Mouse (Mus musculus): ENCODE measurements around the gene Rassf8. TPM values are rescaled to one million over a fixed set of nuclear protein-coding genes. Genes with fewer than 3 reads are reported as not detected.

The Rassf8 gene
- polyA plus RNA-seq, 1 experiment from 2014 or later: 4.3 TPM

GRCm38 (mm10) chr6:145860350-145860749 is 113.8 kb downstream of the Rassf8 start:
- Histone ChIP-seq H3K4me3 (no peak overlapping the region), H3K9me3 (no peaks in the 10 kb centered on the region), H3K4me2 (no peak overlapping the region), H3K27ac (no peak overlapping the region), H3K27me3 (peaks cover 61% of the 10 kb centered on the region), H3K4me1 (replicated peaks) (peaks cover 37% of the 10 kb centered on the region), H3K9ac (no peak overlapping the region), H3K36me3 (no peaks in the 10 kb centered on the region)
- WGBS: 61% methylated on average over 2 of the region's 2 CpGs
- ATAC-seq (ENCODE audit: low FRiP score): no peak

DNA sequence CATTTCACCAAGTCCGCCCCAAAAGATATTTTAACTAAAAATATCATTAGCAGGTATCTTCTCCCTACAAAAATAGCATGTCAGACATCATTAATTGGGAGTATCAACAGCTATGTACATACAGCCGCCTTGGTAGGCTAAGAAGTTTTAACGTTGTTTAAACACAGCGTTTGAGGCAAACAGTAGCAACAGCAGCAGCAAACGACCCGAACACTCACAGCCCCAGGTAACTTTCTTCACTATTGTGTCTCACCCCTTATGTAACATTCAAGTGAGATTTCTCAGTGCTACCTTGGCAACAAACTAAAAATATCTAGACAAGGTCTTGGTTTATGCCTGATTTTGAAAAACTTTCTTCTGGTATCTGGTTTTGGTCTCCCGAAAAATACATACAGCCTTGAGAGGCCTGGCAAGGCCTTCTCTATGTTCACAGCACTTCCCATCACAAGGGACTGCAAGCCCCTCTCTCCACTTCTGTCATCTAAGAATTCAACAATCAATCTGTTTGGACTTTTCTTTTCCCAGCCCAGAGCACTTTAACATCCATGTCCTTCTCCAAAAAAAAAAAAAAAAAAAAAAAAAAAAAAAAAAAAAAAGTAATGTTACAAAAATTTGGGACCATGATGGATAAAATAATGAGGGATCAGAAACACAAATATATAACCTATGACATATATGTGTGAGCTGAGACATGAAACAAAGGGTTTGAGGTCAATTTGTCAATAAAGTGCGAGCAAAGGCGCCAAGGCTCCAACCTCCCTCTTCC is 115.1 kb downstream of the Rassf8 start:
- Histone ChIP-seq H3K27ac (no peak overlapping the region), H3K4me3 (peak overlapping the region; percentile 68), H3K4me2 (peak overlapping the region; percentile 99), H3K9me3 (no peaks in the 10 kb centered on the region), H3K9ac (no peak overlapping the region), H3K4me1 (replicated peaks) (peaks cover 41% of the 10 kb centered on the region), H3K36me3 (no peaks in the 10 kb centered on the region), H3K27me3 (peaks cover 63% of the 10 kb centered on the region)
- WGBS: 74% methylated on average over 9 of the region's 9 CpGs
- ATAC-seq (ENCODE audit: low FRiP score): no peak

GRCm38 (mm10) chr6:145862321-145862720 is 115.8 kb downstream of the Rassf8 start:
- no peak for ATAC-seq (ENCODE audit: low FRiP score)
- Histone ChIP-seq H3K9me3 (no peaks in the 10 kb centered on the region), H3K9ac (peak overlapping the region; percentile 81), H3K27ac (no peak overlapping the region), H3K4me3 (peak overlapping the region; percentile 68), H3K36me3 (no peaks in the 10 kb centered on the region), H3K27me3 (peaks cover 65% of the 10 kb centered on the region), H3K4me2 (peak overlapping the region; percentile 99), H3K4me1 (replicated peaks) (peaks cover 47% of the 10 kb centered on the region)
- WGBS: 20% methylated on average over 4 of the region's 4 CpGs

DNA sequence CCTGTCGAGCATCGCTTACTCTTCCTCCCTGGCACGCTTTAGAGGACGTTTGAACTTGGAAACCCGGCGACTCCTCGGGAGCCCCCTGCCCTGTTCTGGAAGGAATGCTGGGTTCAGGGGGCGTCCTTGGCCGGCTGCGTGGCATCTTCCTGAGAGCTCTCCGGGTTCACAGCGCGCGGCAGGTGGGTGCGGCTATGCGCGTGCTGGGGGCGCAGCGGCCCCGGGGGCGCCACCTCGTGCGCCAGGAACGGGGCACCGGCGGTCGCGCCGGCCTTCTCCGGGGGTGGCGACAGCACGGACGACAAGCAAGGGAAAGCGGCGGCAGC is 116.2 kb downstream of the Rassf8 start:
- H3K4me1 ChIP-seq (replicated peaks): peaks cover 47% of the 10 kb centered on the region
- peaks cover 65% of the 10 kb centered on the region for H3K27me3 ChIP-seq
- peak overlapping the region; percentile 58; the same call in 1 of the 2 replicates for H3K27ac ChIP-seq
- 1% methylated on average over 35 of the region's 35 CpGs for WGBS
- no peak for ATAC-seq (ENCODE audit: low FRiP score)
- peak overlapping the region; percentile 68 for H3K4me3 ChIP-seq
- H3K9me3 ChIP-seq: no peaks in the 10 kb centered on the region
- peak overlapping the region; percentile 99 for H3K4me2 ChIP-seq
- no peaks in the 10 kb centered on the region for H3K36me3 ChIP-seq
- peak overlapping the region; percentile 81 for H3K9ac ChIP-seq

- H3K27me3 ChIP-seq: peaks cover 70% of the 10 kb centered on the region
- peak overlapping the region; percentile 58; the same call in 1 of the 2 replicates for H3K27ac ChIP-seq
- peak; percentile 46 for ATAC-seq (ENCODE audit: low FRiP score)
- H3K9me3 ChIP-seq: no peaks in the 10 kb centered on the region
- H3K9ac ChIP-seq: peak overlapping the region; percentile 81
- peak overlapping the region; percentile 68 for H3K4me3 ChIP-seq
- H3K4me2 ChIP-seq: peak overlapping the region; percentile 99
- under 1% methylated on average over 101 of the region's 105 CpGs for WGBS
- H3K36me3 ChIP-seq: no peaks in the 10 kb centered on the region
- peaks cover 47% of the 10 kb centered on the region for H3K4me1 ChIP-seq (replicated peaks)
Measured at GRCm38 (mm10) chr6:145863065-145863971, 116.8 kb downstream of the Rassf8 start.

- H3K9me3 ChIP-seq: no peaks in the 10 kb centered on the region
- ATAC-seq (ENCODE audit: low FRiP score): no peak
- peak overlapping the region; percentile 81; the same call in 1 of the 2 replicates for H3K9ac ChIP-seq
- peak overlapping the region; percentile 99 for H3K4me2 ChIP-seq
- WGBS: 2% methylated on average over 8 of the region's 8 CpGs
- no peak overlapping the region for H3K27ac ChIP-seq
- H3K27me3 ChIP-seq: peaks cover 76% of the 10 kb centered on the region
- H3K4me3 ChIP-seq: peak overlapping the region; percentile 68
- no peaks in the 10 kb centered on the region for H3K36me3 ChIP-seq
- peaks cover 47% of the 10 kb centered on the region for H3K4me1 ChIP-seq (replicated peaks)
Measured at GRCm38 (mm10) chr6:145864171-145864570, 117.6 kb downstream of the Rassf8 start.

DNA sequence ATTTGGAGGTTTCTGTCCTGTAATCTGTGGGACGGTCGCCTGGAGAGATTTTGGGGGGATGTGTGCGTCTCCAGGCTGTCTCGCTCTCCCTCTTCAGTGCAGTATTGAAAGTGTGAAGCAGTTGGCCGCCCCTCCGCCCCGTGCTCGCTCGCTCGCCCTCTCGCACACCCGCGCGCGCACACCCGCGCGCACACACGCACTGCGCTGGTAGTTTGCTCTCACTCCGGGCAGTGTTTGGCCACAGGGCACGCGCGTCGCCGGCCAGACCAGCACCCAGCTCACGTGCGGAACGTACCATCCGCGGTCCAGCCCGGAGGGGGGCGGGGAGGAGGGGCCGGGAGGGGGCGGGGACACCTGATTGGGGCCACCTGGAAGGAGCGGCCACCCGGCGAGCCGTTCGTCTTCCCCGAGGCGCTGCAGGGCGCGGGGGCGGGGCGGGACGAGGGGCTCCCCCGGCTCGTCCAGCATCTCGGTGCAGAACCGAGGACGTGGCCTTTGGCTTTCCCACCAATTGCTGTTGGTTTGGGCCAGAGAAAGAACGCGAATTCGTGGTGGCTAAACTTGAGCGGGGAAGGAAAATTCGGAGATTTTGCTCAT is 118.8 kb downstream of the Rassf8 start, which contains the start of gene Bhlhe41:
Gene Bhlhe41 (minus strand): TSS at position 270 of the 597 bp plus-strand sequence.
- peak within 1 kb of the TSS; percentile 76 for H3K9ac ChIP-seq
- H3K4me3 ChIP-seq: peak within 1 kb of the TSS; percentile 68
- peaks cover 47% of the 10 kb centered on the region for H3K4me1 ChIP-seq (replicated peaks)
- peak within 1 kb of the TSS; percentile 44 for H3K27ac ChIP-seq
- H3K9me3 ChIP-seq: no peaks in the 10 kb centered on the region
- H3K4me2 ChIP-seq: peak within 1 kb of the TSS; percentile 99
- WGBS: 1% methylated on average over 49 of the region's 57 CpGs
- peaks cover 76% of the 10 kb centered on the region for H3K27me3 ChIP-seq
- peak; percentile 49 for ATAC-seq (ENCODE audit: low FRiP score)
- no peaks in the 10 kb centered on the region for H3K36me3 ChIP-seq

DNA sequence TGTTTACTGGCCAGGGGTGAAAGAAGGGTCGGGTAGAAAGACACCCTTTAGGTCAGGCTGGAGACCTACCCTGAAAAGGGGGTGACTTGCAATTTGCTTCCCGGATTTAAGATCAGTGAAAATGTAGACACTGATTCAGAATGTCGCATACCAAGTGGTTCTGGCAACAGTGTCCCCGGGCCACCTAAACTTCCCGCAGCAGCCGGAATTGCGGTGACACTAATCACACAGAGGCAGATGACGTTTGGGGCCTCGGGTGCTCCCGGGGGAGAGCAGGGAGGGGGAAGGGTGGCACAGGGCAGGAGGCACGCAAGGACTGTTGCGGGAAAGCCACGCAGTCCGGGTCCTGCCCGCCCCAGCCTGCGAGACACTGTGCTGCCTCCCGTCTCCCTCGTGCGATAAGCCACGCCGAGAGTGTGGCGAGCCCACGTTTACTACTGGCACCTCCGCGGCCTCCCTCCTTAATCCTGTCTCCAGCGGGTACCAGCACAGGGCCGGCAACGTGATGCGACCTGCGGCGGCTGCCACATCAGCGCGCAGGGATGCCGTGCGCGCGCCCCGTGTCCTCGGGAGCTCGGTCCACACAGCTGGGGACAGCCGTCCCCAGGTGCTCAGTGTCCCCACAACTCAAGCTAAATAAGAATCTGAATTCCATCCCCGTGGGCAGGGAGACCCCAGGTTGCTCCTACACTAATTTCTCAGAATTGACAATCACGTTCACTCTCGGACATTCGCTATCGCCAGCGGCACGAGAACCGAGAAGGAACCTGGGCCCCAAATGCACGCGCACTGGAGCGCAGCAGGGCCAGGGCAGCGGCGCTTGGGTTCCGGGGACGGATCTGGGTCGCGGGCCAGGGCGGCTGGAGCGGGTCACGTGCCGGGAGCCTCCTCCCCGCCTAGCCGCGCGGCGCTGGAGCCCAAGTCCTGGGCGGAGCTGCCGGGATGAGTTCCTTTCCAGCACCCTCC is 119.6 kb downstream of the Rassf8 start:
- H3K9ac ChIP-seq: peak overlapping the region; percentile 76
- H3K4me3 ChIP-seq: peak overlapping the region; percentile 68
- H3K27me3 ChIP-seq: peaks cover 70% of the 10 kb centered on the region
- H3K4me1 ChIP-seq (replicated peaks): peaks cover 47% of the 10 kb centered on the region
- H3K36me3 ChIP-seq: no peaks in the 10 kb centered on the region
- no peaks in the 10 kb centered on the region for H3K9me3 ChIP-seq
- under 1% methylated on average over 69 of the region's 69 CpGs for WGBS
- peak overlapping the region; percentile 44 for H3K27ac ChIP-seq
- peak; percentile 58 for ATAC-seq (ENCODE audit: low FRiP score)
- peak overlapping the region; percentile 99 for H3K4me2 ChIP-seq

GRCm38 (mm10) chr6:145867111-145867510 is 120.6 kb downstream of the Rassf8 start:
- no peaks in the 10 kb centered on the region for H3K36me3 ChIP-seq
- WGBS: 64% methylated on average over 3 of the region's 3 CpGs
- no peak overlapping the region for H3K9ac ChIP-seq
- peaks cover 47% of the 10 kb centered on the region for H3K4me1 ChIP-seq (replicated peaks)
- H3K4me2 ChIP-seq: peak overlapping the region; percentile 99
- ATAC-seq (ENCODE audit: low FRiP score): no peak
- no peak overlapping the region for H3K27ac ChIP-seq
- peak overlapping the region; percentile 68; the same call in 1 of the 2 replicates for H3K4me3 ChIP-seq
- H3K9me3 ChIP-seq: no peaks in the 10 kb centered on the region
- H3K27me3 ChIP-seq: peaks cover 63% of the 10 kb centered on the region
